Comparison of ENCODE assay signal across 23 mouse cellular contexts in genomic region chr7:40737496-40737895, GRCm38 (mm10).
DNase-seq lines count a peak whose midpoint lies in the region; ATAC-seq lines count a peak whose summit lies in the region.
"Had no signal": no experiment of that assay in that cellular context is flagged by ENCODE, and none has a peak within 500 bp of the region (broad histone marks: within the 10 kb centered on the region; RNA-seq: fewer than 3 reads in every experiment).

No protein-coding gene starts in this region.

- WGBS in forebrain, embryonic 15.5 days, result 64% methylated on average over 7 of the region's 7 CpGs
- WGBS in forebrain, embryonic 10.5 days, result 79% methylated on average over 7 of the region's 7 CpGs
- WGBS in midbrain, embryonic 15.5 days, result 74% methylated on average over 7 of the region's 7 CpGs
- 83% methylated on average over 7 of the region's 7 CpGs for WGBS in midbrain, embryonic 13.5 days
- 58% methylated on average over 7 of the region's 7 CpGs for WGBS in liver, embryonic 12.5 days (ENCODE audit: insufficient replicate concordance)

- no peak overlapping the region for H3K4me2 ChIP-seq in forebrain, embryonic 15.5 days (replicated peaks)
- no peak overlapping the region for H3K4me2 ChIP-seq in midbrain, embryonic 15.5 days
- H3K4me2 ChIP-seq in midbrain, embryonic 13.5 days (replicated peaks), result no peak overlapping the region
- no peak overlapping the region for H3K4me2 ChIP-seq in liver, embryonic 12.5 days
- H3K4me2 ChIP-seq: embryonic facial prominence, embryonic 15.5 days; heart, embryonic 13.5 days; hindbrain, embryonic 14.5 days; liver, embryonic 11.5 days had no signal

- H3K4me1 ChIP-seq in forebrain, embryonic 15.5 days, result peaks cover 8% of the 10 kb centered on the region
- no peaks in the 10 kb centered on the region for H3K4me1 ChIP-seq in forebrain, embryonic 10.5 days
- peaks cover 3% of the 10 kb centered on the region; the same call in 1 of the 2 replicates for H3K4me1 ChIP-seq in midbrain, embryonic 15.5 days
- H3K4me1 ChIP-seq in midbrain, embryonic 13.5 days (replicated peaks), result no peaks in the 10 kb centered on the region
- H3K4me1 ChIP-seq in liver, embryonic 12.5 days, result no peaks in the 10 kb centered on the region
- H3K4me1 ChIP-seq: embryonic facial prominence, embryonic 15.5 days; heart, embryonic 13.5 days had no signal

- H3K9ac ChIP-seq in forebrain, embryonic 15.5 days (replicated peaks), result no peak overlapping the region
- H3K9ac ChIP-seq in midbrain, embryonic 15.5 days, result no peak overlapping the region
- no peak overlapping the region for H3K9ac ChIP-seq in midbrain, embryonic 13.5 days (replicated peaks)
- no peak overlapping the region for H3K9ac ChIP-seq in liver, embryonic 12.5 days
- H3K9ac ChIP-seq: embryonic facial prominence, embryonic 15.5 days; heart, embryonic 13.5 days; hindbrain, embryonic 14.5 days had no signal

- H3K4me3 ChIP-seq in forebrain, embryonic 15.5 days, result no peak overlapping the region
- H3K4me3 ChIP-seq in forebrain, embryonic 10.5 days, result no peak overlapping the region
- no peak overlapping the region for H3K4me3 ChIP-seq in midbrain, embryonic 15.5 days
- H3K4me3 ChIP-seq in midbrain, embryonic 13.5 days (replicated peaks), result no peak overlapping the region
- no peak overlapping the region for H3K4me3 ChIP-seq in liver, embryonic 12.5 days
- H3K4me3 ChIP-seq: embryonic facial prominence, embryonic 15.5 days; heart, embryonic 13.5 days; myocyte had no signal

- no peaks in the 10 kb centered on the region for H3K36me3 ChIP-seq in forebrain, embryonic 15.5 days
- no peaks in the 10 kb centered on the region for H3K36me3 ChIP-seq in forebrain, embryonic 10.5 days (replicated peaks)
- no peaks in the 10 kb centered on the region for H3K36me3 ChIP-seq in midbrain, embryonic 15.5 days (replicated peaks)
- no peaks in the 10 kb centered on the region for H3K36me3 ChIP-seq in midbrain, embryonic 13.5 days
- H3K36me3 ChIP-seq in liver, embryonic 12.5 days, result no peaks in the 10 kb centered on the region
- H3K36me3 ChIP-seq: embryonic facial prominence, embryonic 15.5 days; heart, embryonic 13.5 days had no signal

- H3K27ac ChIP-seq in forebrain, embryonic 15.5 days (replicated peaks), result no peak overlapping the region
- no peak overlapping the region for H3K27ac ChIP-seq in forebrain, embryonic 10.5 days
- H3K27ac ChIP-seq in midbrain, embryonic 15.5 days, result no peak overlapping the region; the same call in 1 of the 2 replicates
- H3K27ac ChIP-seq in midbrain, embryonic 13.5 days, result no peak overlapping the region
- no peak overlapping the region for H3K27ac ChIP-seq in liver, embryonic 12.5 days
- H3K27ac ChIP-seq: embryonic facial prominence, embryonic 15.5 days; heart, embryonic 13.5 days; hindbrain, embryonic 14.5 days had no signal

- ATAC-seq in forebrain, embryonic 15.5 days (replicated peaks), result 0 out of 2 replicates have a peak, but pooled peaks have one; percentile 17
- 0 out of 2 replicates have a peak, but pooled peaks have one; percentile 44 for ATAC-seq in midbrain, embryonic 15.5 days (replicated peaks)
- no peak for ATAC-seq in midbrain, embryonic 13.5 days
- ATAC-seq in liver, embryonic 12.5 days, result no peak
- ATAC-seq: activated CD4-positive, CD25-positive, alpha-beta regulatory T cell, adult 4 months; CD4-positive, CD25-positive, alpha-beta regulatory T cell, adult 4 months had no signal

- DNase-seq in forebrain, embryonic 10.5 days (ENCODE audit: extremely low spot score, low spot score), result no peak
- DNase-seq in frontal cortex, postnatal 36 days (ENCODE audit: low spot score in 2 of 2), result peak; percentile 45 to 53
- DNase-seq in right cerebral cortex, postnatal 4 days, result peak; percentile 6
- no peak for DNase-seq in cerebellum, adult 11 months
- DNase-seq: adrenal gland, postnatal 10 days; cerebellum, adult 11-12 months; cerebellum, postnatal 25 days; embryo, embryonic 11 days; gastrocnemius, postnatal 10 days; heart, postnatal 36 days; lung, adult 2 months; lung, postnatal 36 days had no signal

- no peaks in the 10 kb centered on the region for H3K27me3 ChIP-seq in forebrain, embryonic 15.5 days
- H3K27me3 ChIP-seq in forebrain, embryonic 10.5 days (ENCODE audit: poor library complexity, severe bottlenecking), result no peaks in the 10 kb centered on the region
- no peaks in the 10 kb centered on the region for H3K27me3 ChIP-seq in midbrain, embryonic 15.5 days (replicated peaks)
- no peaks in the 10 kb centered on the region for H3K27me3 ChIP-seq in midbrain, embryonic 13.5 days
- no peaks in the 10 kb centered on the region for H3K27me3 ChIP-seq in liver, embryonic 12.5 days (replicated peaks)
- H3K27me3 ChIP-seq: embryonic facial prominence, embryonic 15.5 days; heart, embryonic 13.5 days had no signal

- H3K9me3 ChIP-seq in forebrain, embryonic 15.5 days, result no peaks in the 10 kb centered on the region
- no peaks in the 10 kb centered on the region for H3K9me3 ChIP-seq in forebrain, embryonic 10.5 days
- no peaks in the 10 kb centered on the region for H3K9me3 ChIP-seq in midbrain, embryonic 15.5 days
- H3K9me3 ChIP-seq in midbrain, embryonic 13.5 days, result no peaks in the 10 kb centered on the region
- H3K9me3 ChIP-seq in liver, embryonic 12.5 days (replicated peaks), result no peaks in the 10 kb centered on the region
- H3K9me3 ChIP-seq: embryonic facial prominence, embryonic 15.5 days; heart, embryonic 13.5 days had no signal

Comparison
In these comparisons a context has a peak if more than half of its experiments do, and no peak if none do; other contexts are left out.
1. ATAC-seq: peak in forebrain, embryonic 15.5 days (single experiment) and midbrain, embryonic 15.5 days (single experiment); none in midbrain, embryonic 13.5 days (single experiment) and liver, embryonic 12.5 days (single experiment).
2. DNase-seq: peak in frontal cortex, postnatal 36 days (2 of 2) and right cerebral cortex, postnatal 4 days (single experiment); none in forebrain, embryonic 10.5 days (single experiment) and cerebellum, adult 11 months (single experiment).